Mouse (Mus musculus): ENCODE results near the gene Rnaseh2c. TPM values are rescaled to one million over a fixed set of nuclear protein-coding genes. Genes with fewer than 3 reads are reported as not detected.

Rnaseh2c gene
- polyA plus RNA-seq, 1 experiment from 2014 or later: 162 TPM

DNA sequence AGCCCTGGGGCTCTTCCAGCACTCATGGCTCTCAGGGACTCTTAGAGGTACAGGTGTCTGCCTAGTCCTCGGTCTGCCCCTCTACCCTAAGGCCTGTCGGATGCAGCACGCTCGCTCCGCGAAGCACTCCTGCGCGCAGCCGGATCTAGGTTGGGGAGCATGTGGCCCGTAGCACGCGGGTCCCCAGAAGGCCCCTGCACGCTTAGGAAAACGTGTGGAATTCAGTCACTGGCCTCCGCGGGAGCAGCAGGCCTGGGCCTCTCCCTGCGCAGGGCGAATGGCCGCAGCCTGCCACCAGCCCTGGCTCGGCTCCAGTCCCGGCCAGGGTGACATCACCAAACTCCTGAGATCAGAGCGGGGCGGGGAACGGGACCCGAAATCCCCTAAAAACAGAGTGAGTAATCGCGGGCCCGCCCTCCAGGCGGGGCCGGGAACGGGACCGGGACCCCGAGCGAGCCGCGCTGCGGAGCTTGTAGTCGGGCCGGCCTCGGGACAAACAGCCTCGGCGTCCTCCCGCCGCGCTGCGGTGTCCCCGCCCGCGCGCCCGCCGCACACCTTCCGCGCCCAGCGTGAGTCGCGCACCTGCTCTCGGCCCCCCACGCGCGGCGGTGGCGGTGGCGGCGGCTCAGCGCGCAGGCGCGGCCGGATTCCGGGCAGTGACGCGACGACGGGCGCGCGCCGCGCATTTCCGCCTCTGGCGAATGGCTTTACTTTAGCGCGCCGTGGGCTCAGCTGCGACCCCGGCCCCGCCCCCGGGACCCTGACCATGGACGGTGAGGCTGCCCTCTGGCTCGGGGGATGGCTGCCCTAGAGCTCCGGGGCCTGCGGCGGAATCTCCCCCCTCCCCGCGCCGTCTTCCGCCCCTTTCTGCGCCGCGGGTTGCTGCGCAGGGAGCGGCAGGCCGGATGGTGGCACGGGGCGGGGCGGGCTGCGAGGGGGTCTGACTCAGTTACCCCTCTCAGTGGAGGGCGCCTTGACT lies 35.7 kb downstream of the Rnaseh2c start, which contains the start of gene Rela:
TSS of gene Rela (plus strand) at position 415 of the 979 bp plus-strand sequence.
- Histone ChIP-seq H3K27ac (peak within 1 kb of the TSS; percentile 81), H3K9ac (peak within 1 kb of the TSS; percentile 92), H3K4me2 (peak within 1 kb of the TSS; percentile 96), H3K9me3 (no peaks in the 10 kb centered on the region), H3K4me1 (peaks cover 18% of the 10 kb centered on the region), H3K27me3 (no peaks in the 10 kb centered on the region), H3K4me3 (peak within 1 kb of the TSS; percentile 77), H3K36me3 (peaks cover 39% of the 10 kb centered on the region)
- WGBS: 0% methylated on average over 84 of the region's 109 CpGs
- peak; percentile 71 for ATAC-seq (ENCODE audit: insufficient number of reproducible peaks, insufficient read depth, low FRiP score, low TSS enrichment, low read depth)

DNA sequence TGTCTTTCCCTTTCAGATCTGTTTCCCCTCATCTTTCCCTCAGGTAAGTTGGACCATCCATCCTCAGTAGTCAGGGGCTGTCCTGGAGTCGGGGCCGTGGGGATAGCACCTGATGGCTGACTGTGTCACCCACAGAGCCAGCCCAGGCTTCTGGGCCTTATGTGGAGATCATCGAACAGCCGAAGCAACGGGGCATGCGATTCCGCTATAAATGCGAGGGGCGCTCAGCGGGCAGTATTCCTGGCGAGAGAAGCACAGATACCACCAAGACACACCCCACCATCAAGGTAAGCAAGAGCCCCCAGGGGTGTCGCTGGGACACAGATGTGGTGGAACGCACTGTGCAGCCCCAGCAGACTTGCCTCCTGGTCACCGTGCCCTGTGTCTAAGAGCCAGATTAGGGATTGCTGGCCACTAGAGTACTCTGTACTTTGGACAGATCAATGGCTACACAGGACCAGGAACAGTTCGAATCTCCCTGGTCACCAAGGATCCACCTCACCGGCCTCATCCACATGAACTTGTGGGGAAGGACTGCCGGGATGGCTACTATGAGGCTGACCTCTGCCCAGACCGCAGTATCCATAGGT lies 36.8 kb downstream of the Rnaseh2c start:
- Histone ChIP-seq H3K36me3 (peaks cover 50% of the 10 kb centered on the region), H3K9ac (peak overlapping the region; percentile 92), H3K4me1 (peaks cover 18% of the 10 kb centered on the region), H3K4me3 (peak overlapping the region; percentile 77), H3K9me3 (no peaks in the 10 kb centered on the region), H3K27me3 (no peaks in the 10 kb centered on the region), H3K27ac (no peak overlapping the region; the same call in 1 of the 2 replicates), H3K4me2 (peak overlapping the region; percentile 96)
- WGBS: 90% methylated on average over 18 of the region's 18 CpGs
- no peak for ATAC-seq (ENCODE audit: insufficient number of reproducible peaks, insufficient read depth, low FRiP score, low TSS enrichment, low read depth)

DNA sequence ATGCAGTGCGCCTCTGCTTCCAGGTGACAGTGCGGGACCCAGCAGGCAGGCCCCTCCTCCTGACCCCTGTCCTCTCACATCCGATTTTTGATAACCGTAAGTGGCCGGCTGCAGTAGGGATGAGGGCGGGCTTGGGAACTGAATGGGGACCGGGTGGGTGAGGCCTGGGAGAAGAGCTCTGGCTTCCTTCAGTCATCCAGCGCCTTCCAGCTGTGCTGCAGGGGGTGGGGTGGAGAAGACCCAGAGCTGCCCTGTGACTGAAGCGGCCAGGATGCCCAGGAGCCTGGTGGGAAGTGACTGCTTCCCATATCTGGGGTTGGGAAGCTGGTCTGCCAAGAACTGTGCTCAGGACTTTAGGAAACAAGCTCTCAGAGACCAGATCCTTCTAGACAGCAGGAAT lies 38.7 kb downstream of the Rnaseh2c start:
- WGBS: 75% methylated on average over 9 of the region's 9 CpGs
- Histone ChIP-seq H3K27me3 (no peaks in the 10 kb centered on the region), H3K9ac (no peak overlapping the region), H3K9me3 (no peaks in the 10 kb centered on the region), H3K27ac (no peak overlapping the region), H3K4me3 (no peak overlapping the region), H3K4me2 (no peak overlapping the region), H3K36me3 (peaks cover 68% of the 10 kb centered on the region), H3K4me1 (peaks cover 18% of the 10 kb centered on the region)
- no peak for ATAC-seq (ENCODE audit: insufficient number of reproducible peaks, insufficient read depth, low FRiP score, low TSS enrichment, low read depth)

GRCm38 (mm10) chr19:5641021-5641420 lies 39.3 kb downstream of the Rnaseh2c start:
- H3K36me3 ChIP-seq: peaks cover 75% of the 10 kb centered on the region
- H3K4me2 ChIP-seq: no peak overlapping the region
- no peak overlapping the region for H3K27ac ChIP-seq
- 95% methylated on average over 17 of the region's 17 CpGs for WGBS
- no peak overlapping the region for H3K4me3 ChIP-seq
- H3K9me3 ChIP-seq: no peaks in the 10 kb centered on the region
- no peak for ATAC-seq (ENCODE audit: insufficient number of reproducible peaks, insufficient read depth, low FRiP score, low TSS enrichment, low read depth)
- H3K9ac ChIP-seq: no peak overlapping the region
- peaks cover 18% of the 10 kb centered on the region for H3K4me1 ChIP-seq
- H3K27me3 ChIP-seq: no peaks in the 10 kb centered on the region

GRCm38 (mm10) chr19:5641641-5642040 lies 40.0 kb downstream of the Rnaseh2c start:
- 0 out of 2 replicates have a peak overlapping the region, but pooled peaks have one; percentile 32 for H3K9ac ChIP-seq
- H3K4me1 ChIP-seq: peaks cover 16% of the 10 kb centered on the region
- H3K4me2 ChIP-seq: no peak overlapping the region
- ATAC-seq (ENCODE audit: insufficient number of reproducible peaks, insufficient read depth, low FRiP score, low TSS enrichment, low read depth): no peak
- H3K27ac ChIP-seq: no peak overlapping the region
- no peaks in the 10 kb centered on the region for H3K27me3 ChIP-seq
- H3K36me3 ChIP-seq: peaks cover 81% of the 10 kb centered on the region
- 91% methylated on average over 8 of the region's 8 CpGs for WGBS
- no peaks in the 10 kb centered on the region for H3K9me3 ChIP-seq
- no peak overlapping the region for H3K4me3 ChIP-seq

DNA sequence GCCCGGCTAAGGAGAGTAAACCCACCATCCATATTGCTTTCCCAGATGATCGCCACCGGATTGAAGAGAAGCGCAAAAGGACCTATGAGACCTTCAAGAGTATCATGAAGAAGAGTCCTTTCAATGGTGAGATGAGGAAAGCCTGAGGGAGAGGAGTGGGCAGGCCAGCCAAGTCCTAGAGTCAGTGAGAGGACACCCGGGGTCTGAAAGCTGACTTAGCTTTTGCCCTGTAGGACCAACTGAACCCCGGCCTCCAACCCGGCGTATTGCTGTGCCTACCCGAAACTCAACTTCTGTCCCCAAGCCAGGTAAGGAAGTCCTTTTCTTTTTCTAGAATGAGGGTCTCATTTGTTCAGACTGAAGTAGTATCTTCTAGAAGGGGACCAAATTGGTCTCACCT lies 43.6 kb downstream of the Rnaseh2c start:
- Histone ChIP-seq H3K4me3 (no peak overlapping the region), H3K27ac (no peak overlapping the region), H3K9me3 (no peaks in the 10 kb centered on the region), H3K4me2 (no peak overlapping the region), H3K27me3 (no peaks in the 10 kb centered on the region), H3K9ac (no peak overlapping the region), H3K4me1 (peaks cover 15% of the 10 kb centered on the region), H3K36me3 (peaks cover 80% of the 10 kb centered on the region)
- 95% methylated on average over 9 of the region's 9 CpGs for WGBS
- no peak for ATAC-seq (ENCODE audit: insufficient number of reproducible peaks, insufficient read depth, low FRiP score, low TSS enrichment, low read depth)

DNA sequence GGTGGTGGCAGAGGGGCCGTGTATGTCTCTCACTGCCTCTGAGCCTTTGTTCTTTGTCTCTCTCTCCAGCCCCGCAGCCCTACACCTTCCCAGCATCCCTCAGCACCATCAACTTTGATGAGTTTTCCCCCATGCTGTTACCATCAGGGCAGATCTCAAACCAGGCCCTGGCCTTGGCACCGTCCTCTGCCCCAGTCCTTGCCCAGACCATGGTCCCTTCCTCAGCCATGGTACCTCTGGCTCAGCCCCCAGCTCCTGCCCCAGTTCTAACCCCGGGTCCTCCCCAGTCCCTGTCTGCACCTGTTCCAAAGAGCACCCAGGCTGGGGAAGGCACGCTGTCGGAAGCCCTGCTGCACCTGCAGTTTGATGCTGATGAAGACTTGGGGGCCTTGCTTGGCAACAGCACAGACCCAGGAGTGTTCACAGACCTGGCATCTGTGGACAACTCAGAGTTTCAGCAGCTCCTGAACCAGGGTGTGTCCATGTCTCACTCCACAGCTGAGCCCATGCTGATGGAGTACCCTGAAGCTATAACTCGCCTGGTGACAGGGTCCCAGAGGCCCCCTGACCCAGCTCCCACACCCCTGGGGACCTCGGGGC lies 45.2 kb downstream of the Rnaseh2c start:
- Histone ChIP-seq H3K4me1 (peaks cover 15% of the 10 kb centered on the region), H3K36me3 (peaks cover 80% of the 10 kb centered on the region), H3K4me3 (no peak overlapping the region), H3K27ac (no peak overlapping the region), H3K9me3 (no peaks in the 10 kb centered on the region), H3K9ac (no peak overlapping the region), H3K27me3 (no peaks in the 10 kb centered on the region), H3K4me2 (no peak overlapping the region)
- ATAC-seq (ENCODE audit: insufficient number of reproducible peaks, insufficient read depth, low FRiP score, low TSS enrichment, low read depth): no peak
- WGBS: 91% methylated on average over 8 of the region's 8 CpGs

GRCm38 (mm10) chr19:5647791-5648190 lies 46.1 kb downstream of the Rnaseh2c start:
- H3K4me3 ChIP-seq: no peak overlapping the region
- H3K4me1 ChIP-seq: peaks cover 15% of the 10 kb centered on the region
- H3K4me2 ChIP-seq: no peak overlapping the region
- 93% methylated on average over 6 of the region's 6 CpGs for WGBS
- no peaks in the 10 kb centered on the region for H3K27me3 ChIP-seq
- H3K27ac ChIP-seq: no peak overlapping the region
- ATAC-seq (ENCODE audit: insufficient number of reproducible peaks, insufficient read depth, low FRiP score, low TSS enrichment, low read depth): no peak
- peaks cover 79% of the 10 kb centered on the region for H3K36me3 ChIP-seq
- no peaks in the 10 kb centered on the region for H3K9me3 ChIP-seq
- no peak overlapping the region for H3K9ac ChIP-seq

DNA sequence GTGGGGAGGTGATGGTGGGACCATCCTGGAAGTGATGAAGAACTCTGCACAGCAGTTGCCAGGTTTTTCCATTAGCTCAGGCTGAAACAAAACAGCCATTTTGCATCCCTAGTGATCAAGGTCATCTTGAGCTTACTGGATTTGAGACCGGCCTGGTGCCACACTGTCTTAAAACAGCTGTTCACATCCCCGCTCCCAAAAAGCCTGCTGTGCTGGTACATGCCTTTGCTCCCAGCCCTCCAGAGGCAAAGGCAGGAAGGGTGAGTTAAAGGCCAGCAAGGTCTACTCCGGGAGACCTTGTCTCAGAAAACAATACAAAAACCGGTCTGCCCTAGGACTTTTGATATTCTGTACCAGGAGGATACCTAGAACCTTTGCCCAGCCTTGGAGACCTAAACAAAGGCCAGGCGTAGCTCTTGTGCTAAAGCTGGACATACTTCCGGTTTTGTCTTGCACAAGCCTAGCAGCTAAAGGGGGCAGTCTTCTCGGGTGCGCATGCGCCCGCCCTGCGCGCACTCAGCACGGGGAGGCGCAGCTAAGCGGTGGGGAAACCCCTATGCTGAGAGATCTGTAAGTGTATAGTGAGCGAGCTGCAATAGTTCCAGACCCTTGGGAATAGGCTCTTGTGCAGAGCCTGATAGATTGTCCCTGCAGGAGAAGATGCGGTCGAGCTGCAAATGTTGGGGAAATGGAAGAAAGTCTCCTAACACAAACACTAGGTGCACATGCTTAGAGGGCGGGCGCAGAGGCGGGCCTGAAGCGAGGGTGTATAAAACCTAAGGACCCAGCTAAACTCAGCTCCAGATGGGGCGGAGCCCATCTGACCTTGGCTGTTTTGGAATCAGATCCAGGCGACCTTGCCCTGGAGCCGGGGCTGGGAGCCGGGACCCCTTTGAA lies 47.0 kb downstream of the Rnaseh2c start:
- Histone ChIP-seq H3K4me1 (peaks cover 15% of the 10 kb centered on the region), H3K4me2 (peak overlapping the region; percentile 67), H3K9ac (peak overlapping the region; percentile 67), H3K4me3 (peak overlapping the region; percentile 39), H3K9me3 (no peaks in the 10 kb centered on the region), H3K27ac (peak overlapping the region; percentile 87), H3K27me3 (peaks cover under 1% of the 10 kb centered on the region), H3K36me3 (peaks cover 71% of the 10 kb centered on the region)
- WGBS: 12% methylated on average over 26 of the region's 26 CpGs
- peak; percentile 78 for ATAC-seq (ENCODE audit: insufficient number of reproducible peaks, insufficient read depth, low FRiP score, low TSS enrichment, low read depth)

GRCm38 (mm10) chr19:5649298-5649741 lies 47.6 kb downstream of the Rnaseh2c start:
- H3K9me3 ChIP-seq: no peaks in the 10 kb centered on the region
- H3K4me1 ChIP-seq: peaks cover 22% of the 10 kb centered on the region
- H3K36me3 ChIP-seq: peaks cover 65% of the 10 kb centered on the region
- peak overlapping the region; percentile 39 for H3K4me3 ChIP-seq
- peaks cover 8% of the 10 kb centered on the region for H3K27me3 ChIP-seq
- no peak for ATAC-seq (ENCODE audit: insufficient number of reproducible peaks, insufficient read depth, low FRiP score, low TSS enrichment, low read depth)
- peak overlapping the region; percentile 87 for H3K27ac ChIP-seq
- H3K9ac ChIP-seq: peak overlapping the region; percentile 67
- peak overlapping the region; percentile 67 for H3K4me2 ChIP-seq
- 64% methylated on average over 6 of the region's 6 CpGs for WGBS

Data from embryonic facial prominence, embryonic 13.5 days (tissue).